Mouse (Mus musculus) heart, adult 18-20 months (tissue): ENCODE measurements around the gene Eif4g1. TPM values are rescaled to one million over a fixed set of nuclear protein-coding genes. Genes with fewer than 3 reads are reported as not detected.

ENCODE experiments used
- DNase-seq, 2 experiments: peaks; one replicate each; pipeline ENCODE4 v3.0.0; 2021 to 2022; ENCODE audit warnings: mixed read lengths in 1 of 2
- total RNA-seq, 2 experiments: library from RNA; stranded (reverse); gene quantifications; 2 replicates each; pipeline ENCODE4 v1.2.3; 2021

Gene Eif4g1
- total RNA-seq, 2 experiments from 2014 or later: 403 to 412 TPM

DNA sequence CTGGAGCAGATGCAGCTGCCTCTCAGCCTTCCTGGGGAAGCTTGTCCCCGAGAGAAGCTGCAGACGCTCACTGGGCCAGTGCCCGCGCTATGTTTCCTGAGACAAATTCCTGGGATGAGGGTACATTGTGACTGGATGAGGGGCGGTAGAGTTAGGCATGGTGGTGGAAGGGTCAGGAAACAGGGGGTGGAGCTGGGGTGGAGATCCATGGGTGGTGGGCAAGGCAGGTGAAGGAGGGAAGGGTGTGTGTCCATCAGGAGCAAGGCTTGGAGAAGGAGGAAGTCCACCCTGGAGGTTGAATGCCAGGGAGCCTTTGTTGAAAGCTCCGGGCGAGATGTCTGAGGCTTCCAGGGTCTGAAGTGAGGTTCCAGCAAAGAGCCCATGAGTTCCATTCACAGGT lies 57.2 kb downstream of the Eif4g1 start:
- no peak for DNase-seq

DNA sequence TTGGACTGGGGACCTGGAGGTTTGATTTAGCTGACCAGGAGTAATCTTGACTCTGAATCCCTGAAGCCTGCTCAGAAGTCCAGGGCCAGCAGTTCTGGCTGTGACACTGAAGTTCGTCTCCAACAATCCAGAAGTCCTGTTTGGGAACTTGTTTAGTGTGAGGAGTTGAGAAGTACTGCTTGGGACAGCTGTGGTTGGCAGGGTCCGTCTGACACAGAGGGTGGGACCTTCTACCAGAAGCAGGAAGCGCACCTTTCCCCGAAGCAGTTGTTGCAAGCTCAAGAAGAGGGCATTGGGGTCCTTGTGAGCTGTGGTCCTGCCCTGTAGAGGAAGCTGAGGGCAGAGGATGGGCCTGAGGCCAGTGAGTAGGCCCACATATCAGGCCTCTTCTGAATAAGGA lies 57.6 kb downstream of the Eif4g1 start:
- DNase-seq: peak; percentile 25 to 29

DNA sequence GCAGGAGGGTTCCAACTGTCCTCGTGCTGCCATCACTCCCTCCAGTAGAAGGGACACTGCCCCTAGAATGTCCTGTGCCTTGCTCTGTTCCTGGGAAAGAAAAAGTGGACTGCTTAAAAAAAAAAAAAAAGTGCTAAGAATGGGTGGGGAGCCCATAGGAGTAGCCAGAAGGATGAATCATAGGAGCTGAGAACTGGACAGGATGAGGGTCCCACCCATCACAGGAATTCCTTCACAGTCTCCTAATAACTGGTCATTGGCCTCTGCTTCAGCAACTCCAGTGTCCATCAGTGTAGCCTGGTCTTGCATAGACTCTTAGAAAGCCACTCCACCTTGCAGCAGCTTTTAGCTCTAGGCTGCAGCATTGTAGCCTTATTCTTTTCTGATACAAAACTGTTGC lies 58.3 kb downstream of the Eif4g1 start:
- peak; percentile 38 to 67 for DNase-seq

DNA sequence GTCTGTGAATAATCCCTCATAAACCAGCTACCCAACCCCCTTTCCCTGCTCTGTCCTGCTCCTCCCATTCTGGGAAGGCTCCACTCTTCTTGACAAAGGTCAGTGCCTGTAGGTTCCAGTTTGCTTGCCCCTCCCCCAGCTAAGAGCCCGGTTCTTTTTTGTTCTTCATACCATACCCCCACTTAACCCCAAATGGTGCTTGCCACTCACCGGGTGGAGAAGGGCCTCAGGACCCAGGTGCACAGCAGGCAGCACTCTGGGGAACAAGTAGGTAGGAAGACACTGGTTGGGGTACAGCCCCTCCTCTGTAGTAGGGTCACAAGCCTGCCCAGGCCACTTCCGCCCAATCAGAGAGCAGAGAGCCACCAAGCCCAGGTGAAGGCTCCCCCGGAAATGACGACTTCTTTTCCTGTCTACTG lies 62.2 kb downstream of the Eif4g1 start:
- DNase-seq: no peak

DNA sequence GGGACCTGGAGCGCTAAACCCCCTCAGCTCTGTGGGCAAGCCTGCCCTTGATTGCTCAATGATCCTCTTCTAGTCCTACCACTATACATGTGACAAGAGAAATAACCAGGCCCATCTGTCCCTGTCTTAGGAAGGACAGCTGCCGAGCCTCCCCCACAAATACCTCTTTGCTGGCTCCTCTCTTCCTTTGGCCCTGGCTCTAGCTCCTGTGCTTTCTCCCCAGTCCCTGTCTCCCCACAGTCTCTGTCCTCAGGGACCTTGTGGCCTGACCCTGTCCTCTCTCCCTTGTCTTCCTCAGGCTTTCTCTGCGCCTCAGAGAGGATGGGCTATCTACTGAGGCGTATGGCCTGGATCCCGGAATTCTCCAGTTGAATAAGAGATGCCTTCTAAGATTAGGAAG lies 63.6 kb downstream of the Eif4g1 start:
- DNase-seq: no peak

DNA sequence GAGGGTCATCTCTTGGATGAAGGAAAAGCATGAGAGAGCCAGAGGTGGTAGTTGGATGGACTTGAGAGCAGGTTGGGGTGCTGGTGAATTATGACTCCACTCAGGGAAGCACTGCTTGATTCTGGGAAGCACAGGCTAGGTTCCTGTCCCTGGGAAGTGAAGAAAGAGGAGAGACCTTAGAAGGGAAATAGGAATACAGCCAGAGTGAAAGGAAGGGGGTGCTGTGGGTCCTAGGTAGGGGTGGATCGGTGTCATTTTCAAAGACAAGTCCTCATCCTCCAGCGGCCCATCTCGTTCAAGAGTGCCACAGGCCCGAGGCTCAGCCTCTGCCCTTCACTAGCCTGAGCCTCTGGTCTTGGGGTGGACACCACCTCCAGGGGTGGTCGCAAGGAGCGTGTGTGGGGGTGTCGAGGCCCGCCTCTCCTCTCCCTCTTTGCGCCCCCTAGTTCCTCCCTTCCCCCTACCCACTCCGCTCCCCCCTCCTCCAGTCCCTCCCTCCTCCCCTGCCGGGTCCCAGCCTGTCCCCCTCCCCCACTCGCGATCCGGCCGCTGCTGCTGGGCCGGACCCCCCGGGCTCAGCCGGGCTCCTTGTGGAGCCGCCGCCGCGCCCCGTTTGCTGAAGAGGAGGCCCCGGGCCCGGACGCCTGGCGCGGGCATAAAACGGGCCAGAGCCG lies 64.3 kb downstream of the Eif4g1 start:
- no peak for DNase-seq

DNA sequence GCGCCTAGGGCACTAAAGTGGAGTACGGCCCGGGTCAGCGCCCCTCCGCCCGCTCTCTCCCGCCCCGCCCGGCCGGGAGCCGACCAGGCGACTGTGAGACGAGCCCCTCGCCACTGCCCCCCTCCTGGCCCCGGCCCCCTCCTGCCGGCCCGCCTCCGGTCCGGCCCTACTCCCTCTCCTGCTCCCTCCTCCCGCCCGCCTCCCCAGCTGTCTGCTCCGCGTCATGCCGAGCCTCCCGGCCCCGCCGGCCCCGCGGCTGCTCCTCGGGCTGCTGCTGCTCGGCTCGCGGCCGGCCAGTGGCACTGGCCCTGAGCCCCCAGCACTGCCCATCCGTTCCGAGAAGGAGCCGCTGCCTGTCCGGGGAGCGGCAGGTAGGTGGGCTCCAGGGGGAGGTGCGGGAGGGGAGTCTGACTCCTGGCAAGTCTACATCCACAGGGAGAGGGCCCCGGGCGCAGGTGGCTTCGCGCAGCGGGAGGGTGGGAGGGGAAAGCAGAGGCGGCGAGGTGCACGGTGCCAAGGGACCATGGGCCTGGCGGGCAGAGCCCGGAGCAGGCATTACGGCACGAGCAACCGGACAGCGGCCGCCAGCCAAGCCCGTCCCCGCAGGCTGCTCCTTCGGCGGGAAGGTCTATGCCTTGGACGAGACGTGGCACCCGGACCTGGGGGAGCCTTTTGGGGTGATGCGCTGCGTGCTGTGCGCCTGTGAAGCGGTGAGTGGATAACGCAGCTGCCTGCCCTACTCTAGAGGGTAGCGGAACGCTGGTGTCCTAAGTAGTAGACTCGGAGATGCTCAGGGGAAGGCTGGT lies 65.0 kb downstream of the Eif4g1 start, which contains the start of gene Chrd:
Chrd (plus strand) TSS at position 203 of the 806 bp plus-strand sequence.
- peak; percentile 72 to 75 for DNase-seq

DNA sequence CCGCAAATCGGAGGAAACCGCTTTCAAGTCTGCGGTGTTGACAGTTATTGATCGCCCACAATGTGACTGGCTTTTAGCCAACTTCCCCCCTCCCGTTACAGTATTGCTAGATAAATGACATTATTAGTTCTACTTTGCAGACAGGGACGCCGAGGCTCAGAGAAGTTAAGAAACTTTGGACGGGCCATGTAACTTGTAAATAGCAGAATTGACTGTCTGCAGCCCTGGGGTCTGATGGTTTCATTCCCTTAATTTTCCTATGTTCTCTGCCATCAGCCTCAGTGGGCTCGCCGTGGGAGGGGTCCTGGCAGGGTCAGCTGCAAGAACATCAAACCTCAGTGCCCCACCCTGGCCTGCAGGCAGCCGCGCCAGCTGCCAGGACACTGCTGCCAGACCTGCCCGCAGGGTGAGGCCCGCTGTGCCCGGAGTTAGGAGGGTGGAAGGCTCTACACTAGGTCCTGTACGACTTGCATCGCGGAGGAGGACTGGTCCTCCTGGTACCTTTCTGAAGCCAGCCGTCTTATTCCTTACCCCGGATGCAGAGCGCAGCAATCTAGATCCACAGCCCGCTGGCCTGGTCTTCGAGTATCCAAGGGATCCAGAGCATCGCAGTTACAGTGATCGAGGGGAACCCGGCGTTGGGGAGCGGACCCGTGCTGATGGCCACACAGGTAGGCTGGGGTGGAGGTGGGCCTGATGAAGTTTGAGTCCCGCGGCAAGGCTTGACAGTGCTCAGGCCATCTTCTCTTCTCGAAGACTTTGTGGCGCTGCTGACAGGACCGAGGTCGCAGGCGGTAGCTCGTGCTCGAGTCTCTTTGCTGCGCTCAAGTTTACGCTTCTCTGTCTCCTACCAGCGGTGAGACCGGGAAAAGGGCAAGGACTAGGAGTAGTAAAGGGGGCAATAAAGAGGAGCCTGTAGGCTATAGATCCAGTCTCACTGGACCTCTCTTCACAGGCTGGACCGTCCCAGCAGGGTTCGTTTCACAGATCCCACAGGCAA lies 65.9 kb downstream of the Eif4g1 start, which contains the start of gene Thpo:
Thpo (minus strand) TSS at position 781 of the 1,000 bp plus-strand sequence.
- DNase-seq: no peak

DNA sequence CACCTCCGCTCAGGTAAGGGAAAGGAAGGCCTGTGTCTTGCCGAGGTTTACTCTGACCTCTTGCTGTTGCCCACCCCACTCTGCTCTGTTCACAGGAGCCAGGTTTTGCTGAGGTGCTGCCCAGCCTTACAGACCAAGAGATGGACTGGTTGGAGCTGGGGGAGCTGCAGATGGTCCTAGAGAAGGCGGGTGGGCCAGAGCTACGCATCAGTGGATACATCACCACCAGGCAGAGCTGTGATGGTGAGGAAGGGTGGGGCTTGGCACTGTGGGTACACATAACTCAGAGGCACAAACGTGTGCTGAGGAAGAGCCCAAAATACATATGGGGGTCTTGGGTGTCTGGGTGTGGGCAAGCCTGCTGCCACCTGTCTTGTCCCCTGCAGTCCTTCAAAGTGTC lies 67.5 kb downstream of the Eif4g1 start:
- DNase-seq: no peak

DNA sequence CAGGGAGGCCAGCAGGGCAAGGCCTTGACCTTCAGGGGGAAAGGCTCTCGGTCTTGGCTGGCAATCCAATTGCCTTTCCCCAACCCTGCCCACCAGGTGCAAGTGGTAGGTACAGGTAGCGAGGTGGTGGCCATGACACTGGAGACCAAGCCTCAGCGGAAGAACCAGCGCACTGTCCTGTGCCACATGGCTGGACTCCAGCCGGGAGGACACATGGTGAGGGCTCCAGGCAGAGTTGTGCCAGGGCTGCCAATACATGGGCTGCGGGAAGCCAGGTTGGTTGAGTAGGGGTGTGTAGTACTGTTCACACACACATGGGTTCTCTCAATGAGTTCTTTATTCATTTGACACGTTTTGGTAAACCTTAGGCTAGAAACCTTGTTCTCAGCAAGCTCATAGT lies 68.1 kb downstream of the Eif4g1 start:
- no peak for DNase-seq

DNA sequence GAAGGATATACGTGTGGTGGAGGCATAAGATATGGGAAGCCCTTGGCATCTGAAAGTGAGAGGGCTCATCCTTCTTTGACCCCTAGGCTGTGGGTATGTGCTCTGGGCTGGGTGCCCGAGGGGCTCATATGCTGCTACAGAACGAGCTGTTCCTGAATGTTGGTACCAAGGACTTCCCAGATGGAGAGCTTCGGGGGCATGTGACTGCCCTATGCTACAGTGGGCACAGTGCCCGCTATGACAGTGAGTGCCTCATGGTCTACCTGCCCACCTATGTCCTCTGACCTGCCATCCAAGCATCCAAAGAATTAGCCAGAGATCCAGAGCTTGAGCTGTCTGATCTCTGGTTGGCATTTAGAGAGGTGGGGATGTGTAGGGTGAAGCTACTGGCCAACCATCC lies 68.7 kb downstream of the Eif4g1 start:
- DNase-seq: no peak

DNA sequence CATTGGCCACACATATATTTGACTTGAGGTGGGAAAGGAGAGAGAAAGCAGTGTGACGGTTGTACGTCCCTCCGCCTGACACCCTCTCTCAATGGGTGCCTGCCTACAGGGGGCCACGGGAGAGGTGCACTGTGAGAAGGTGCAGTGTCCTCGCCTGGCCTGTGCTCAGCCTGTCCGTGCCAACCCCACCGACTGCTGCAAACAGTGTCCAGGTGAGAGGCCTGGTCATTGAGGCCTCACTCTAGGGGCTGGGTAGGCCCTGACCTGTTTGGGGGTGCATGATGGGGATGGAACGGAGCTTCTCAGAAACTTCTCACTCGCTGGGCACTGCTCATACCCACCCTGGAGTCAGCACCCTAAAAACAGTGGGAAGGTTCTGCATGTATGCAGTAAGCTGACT lies 71.7 kb downstream of the Eif4g1 start:
- DNase-seq: no peak

Other genes with a start within 250 kb of the Eif4g1 start
- gene Abcc5, start 241.9 kb upstream of the Eif4g1 start, total RNA-seq: 10 to 100 TPM; 20.7 to 24.0 TPM
- 10 to 100 TPM; 55.1 to 60.2 TPM for gene Eif2b5, start 169.5 kb upstream of the Eif4g1 start, total RNA-seq
- 10 to 100 TPM; 47.2 to 48.0 TPM for gene Dvl3, start 151.3 kb upstream of the Eif4g1 start, total RNA-seq
- 100 to 1,000 TPM; 184 to 195 TPM for gene Ap2m1, start 132.8 kb upstream of the Eif4g1 start, total RNA-seq
- 10 to 100 TPM; 61.7 to 70.2 TPM for gene Abcf3, start 119.7 kb upstream of the Eif4g1 start, total RNA-seq
- gene Vwa5b2, start 78.8 kb upstream of the Eif4g1 start, total RNA-seq: under 1 TPM in 1 of 2 experiments, not detected in 1; 0.18 TPM
- gene Eef1akmt4, start 56.7 kb upstream of the Eif4g1 start, total RNA-seq: 1 to 10 TPM; 6.6 to 9.1 TPM
- gene Gm49333, start 56.7 kb upstream of the Eif4g1 start, total RNA-seq: not detected
- 10 to 100 TPM in 1 of 2 experiments, 1 to 10 TPM in 1; 8.8 to 11.4 TPM for gene Alg3, start 56.6 kb upstream of the Eif4g1 start, total RNA-seq
- 1 to 10 TPM; 1.3 to 1.6 TPM for gene Camk2n2, start 47.0 kb upstream of the Eif4g1 start, total RNA-seq
- gene Ece2, start 38.5 kb upstream of the Eif4g1 start, total RNA-seq: under 1 TPM; 0.49 to 0.72 TPM
- 100 to 1,000 TPM; 208 to 217 TPM for gene Psmd2, start 16.7 kb upstream of the Eif4g1 start, total RNA-seq
- 10 to 100 TPM; 19.8 to 31.3 TPM for gene Fam131a, start 24.9 kb downstream of the Eif4g1 start, total RNA-seq
- 10 to 100 TPM; 11.0 to 13.1 TPM for gene Polr2h, start 49.4 kb downstream of the Eif4g1 start, total RNA-seq
- gene Clcn2, start 49.4 kb downstream of the Eif4g1 start, total RNA-seq: 1 to 10 TPM; 1.2 to 1.6 TPM
- 1 to 10 TPM; 1.7 to 2.0 TPM for gene Chrd, start 64.8 kb downstream of the Eif4g1 start, total RNA-seq
- under 1 TPM in 1 of 2 experiments, not detected in 1; 0.18 TPM for gene Thpo, start 66.2 kb downstream of the Eif4g1 start, total RNA-seq